Mouse (Mus musculus) embryo, embryonic 11.5 days (tissue): ENCODE results near the gene Serpini2.
A peak's percentile ranks its signal among the peaks of the same experiment; 100 is the strongest.
"Not testable (repeated sequence)": the region's sequence is repeated elsewhere in the genome, so short reads cannot be mapped to it uniquely, and the experiment has no call there.

Experiments used
- DNase-seq: peaks from one replicate; pipeline ENCODE4 v3.0.0-alpha.2; 2012; ENCODE audit warnings: low read depth, low spot score

Serpini2 gene

GRCm38 (mm10) chr3:75269978-75270377 is at the start of gene Serpini2:
TSS of gene Serpini2 (minus strand) at chr3:75270078.
- no peak for DNase-seq

GRCm38 (mm10) chr3:75308861-75309260 is 39.0 kb upstream of the Serpini2 start:
- no peak for DNase-seq

- DNase-seq = no peak
Measured at GRCm38 (mm10) chr3:75308228-75308627, 38.4 kb upstream of the Serpini2 start.

GRCm38 (mm10) chr3:75305584-75305983 is 35.7 kb upstream of the Serpini2 start:
- no peak for DNase-seq

- DNase-seq = no peak
Measured at GRCm38 (mm10) chr3:75304621-75305020, 34.7 kb upstream of the Serpini2 start.

GRCm38 (mm10) chr3:75301072-75301471 is 31.2 kb upstream of the Serpini2 start:
- no peak for DNase-seq

GRCm38 (mm10) chr3:75299464-75299863 is 29.6 kb upstream of the Serpini2 start:
- not testable (repeated sequence) for DNase-seq

GRCm38 (mm10) chr3:75297758-75298111 is 27.9 kb upstream of the Serpini2 start:
- no peak for DNase-seq

- no peak for DNase-seq
Measured at GRCm38 (mm10) chr3:75297026-75297757, 27.3 kb upstream of the Serpini2 start.

GRCm38 (mm10) chr3:75293243-75293642 is 23.4 kb upstream of the Serpini2 start:
- no peak for DNase-seq

- DNase-seq = no peak
Measured at GRCm38 (mm10) chr3:75277455-75277854, 7.6 kb upstream of the Serpini2 start.

GRCm38 (mm10) chr3:75276522-75276921 is 6.6 kb upstream of the Serpini2 start:
- DNase-seq = no peak

- DNase-seq = no peak
Measured at GRCm38 (mm10) chr3:75275127-75275526, 5.2 kb upstream of the Serpini2 start.

GRCm38 (mm10) chr3:75259356-75259755 is 10.5 kb downstream of the Serpini2 start:
- DNase-seq = no peak

GRCm38 (mm10) chr3:75219694-75220093 is 50.2 kb downstream of the Serpini2 start:
- DNase-seq = no peak

- DNase-seq = peak; percentile 17
Measured at GRCm38 (mm10) chr3:75219211-75219610, 50.7 kb downstream of the Serpini2 start.

- DNase-seq = no peak
Measured at GRCm38 (mm10) chr3:75202808-75203503, 66.9 kb downstream of the Serpini2 start.
